Mouse (Mus musculus) stomach, embryonic 16.5 days (tissue): ENCODE data around the gene Ptbp2. TPM values are rescaled to one million over a fixed set of nuclear protein-coding genes. Genes with fewer than 3 reads are reported as not detected.

Experiments
- ATAC-seq: fragments of 200-750 bp; cut with Nextera tagmentation; 2 replicates; pipeline ENCODE4 v1.8.0; 2017; ENCODE audit warnings: moderate number of reproducible peaks, moderate TSS enrichment; ENCODE audit not compliant: insufficient read depth, low FRiP score
- H3K27ac ChIP-seq: fragments of 300-500 bp; sonication (generic); 2 replicates; pipeline ENCODE4 v1.5.1; 2014; ENCODE audit warnings: low read length
- H3K27me3 ChIP-seq: fragments of 300-500 bp; sonication (generic); 2 replicates; pipeline ENCODE4 v1.6.1; 2014; ENCODE audit warnings: low read length, control low read depth, mixed read lengths; ENCODE audit not compliant: control insufficient read depth, insufficient read depth
- H3K36me3 ChIP-seq: fragments of 300-500 bp; sonication (generic); 2 replicates; pipeline ENCODE4 v1.6.1; 2014; ENCODE audit warnings: low read length; ENCODE audit not compliant: control insufficient read depth, insufficient read depth
- H3K4me1 ChIP-seq: fragments of 300-500 bp; sonication (generic); 2 replicates; pipeline ENCODE4 v1.6.1; 2014; ENCODE audit warnings: low read length, control low read depth, mixed read lengths; ENCODE audit not compliant: control insufficient read depth, insufficient read depth
- H3K4me2 ChIP-seq: fragments of 300-500 bp; sonication (generic); 2 replicates; pipeline ENCODE4 v1.6.1; 2014; ENCODE audit warnings: low read depth, low read length, mixed read lengths
- H3K4me3 ChIP-seq: fragments of 300-500 bp; sonication (generic); replicated peaks from 2 replicates; pipeline ENCODE4 v1.5.1; 2014; ENCODE audit warnings: mild to moderate bottlenecking, low read length
- H3K9ac ChIP-seq: fragments of 300-500 bp; sonication (generic); 2 replicates; pipeline ENCODE4 v1.6.1; 2014; ENCODE audit warnings: low read length
- H3K9me3 ChIP-seq: fragments of 300-500 bp; sonication (generic); replicated peaks from 2 replicates; pipeline ENCODE4 v1.6.1; 2016; ENCODE audit warnings: low read length, control low read depth; ENCODE audit not compliant: control insufficient read depth
- WGBS: fragments of 180-500 bp; shearing (Covaris S2); extraction: QIAGEN DNeasy Blood & Tissue Kit; methylation state at CpG from one replicate; pipeline ENCODE4 v1.1.7; 2014; 5-methylcytosine and 5-hydroxymethylcytosine counted together
- microRNA-seq: library from miRNA; unstranded; fragments of <30 nt; microRNA quantifications from one replicate; pipeline ENCODE4, GENCODE M21; 2016
- polyA plus RNA-seq: library from polyadenylated mRNA; unstranded; fragments of >200 nt; fragmentation: Nextera tagmentation; extraction: Ambion mirVana; gene quantifications from 2 replicates; pipeline ENCODE4 v1.2.1, GENCODE M21; 2015

The Ptbp2 gene
- polyA plus RNA-seq, 1 experiment from 2014 or later = 49.3 TPM

GRCm38 (mm10) chr3:119745801-119746200 is 38.5 kb downstream of the Ptbp2 start:
- no peaks in the 10 kb centered on the region for H3K27me3 ChIP-seq
- H3K9me3 ChIP-seq = no peaks in the 10 kb centered on the region
- no peak overlapping the region for H3K4me2 ChIP-seq
- no peaks in the 10 kb centered on the region for H3K4me1 ChIP-seq
- ATAC-seq = no peak
- 41% methylated on average over 1 of the region's 1 CpGs for WGBS
- H3K4me3 ChIP-seq = no peak overlapping the region
- H3K9ac ChIP-seq = no peak overlapping the region
- H3K36me3 ChIP-seq = peaks cover 8% of the 10 kb centered on the region; the same call in 1 of the 2 replicates
- no peak overlapping the region for H3K27ac ChIP-seq

DNA sequence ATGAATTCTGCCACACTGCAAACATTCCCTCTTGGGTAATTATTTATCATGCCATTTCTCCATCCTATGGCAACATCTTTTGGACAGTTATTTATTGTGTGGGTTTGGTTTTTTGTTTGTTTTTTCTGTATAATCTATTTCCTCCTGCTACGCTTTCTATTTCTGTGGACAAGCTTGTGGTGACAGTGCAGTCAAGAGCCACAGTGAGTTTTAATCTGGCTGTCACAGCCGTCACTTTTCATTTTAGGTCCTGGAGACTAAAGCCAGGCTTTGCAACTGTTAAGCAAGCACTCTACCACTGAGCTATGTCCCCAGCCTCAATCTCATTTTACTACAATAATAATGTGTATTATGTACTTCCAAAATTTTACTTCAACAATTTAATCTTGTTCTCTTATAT is 54.4 kb downstream of the Ptbp2 start:
- no peak for ATAC-seq

DNA sequence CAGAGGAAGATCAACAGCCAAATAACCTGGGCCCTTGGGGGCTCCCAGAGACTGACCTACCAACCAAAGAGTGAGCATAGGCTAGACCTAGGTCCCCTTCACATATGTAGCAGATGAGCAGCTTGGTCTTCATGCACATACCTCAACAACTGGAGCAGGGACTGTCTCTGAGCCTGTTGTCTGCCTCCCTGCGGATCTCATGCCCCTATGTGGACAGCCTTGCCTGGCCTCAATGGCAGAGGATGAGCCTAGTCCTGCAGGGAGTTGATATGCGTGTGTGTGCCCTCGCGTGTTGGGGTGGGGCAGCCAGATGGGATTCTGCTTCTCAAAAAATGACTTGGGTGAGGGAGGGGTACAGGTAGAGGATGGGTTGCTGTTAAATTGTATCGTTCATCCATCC is 72.2 kb downstream of the Ptbp2 start:
- Histone ChIP-seq H3K27me3 (no peaks in the 10 kb centered on the region), H3K9ac (no peak overlapping the region), H3K27ac (no peak overlapping the region), H3K4me3 (no peak overlapping the region), H3K9me3 (no peaks in the 10 kb centered on the region), H3K4me2 (no peak overlapping the region), H3K36me3 (no peaks in the 10 kb centered on the region), H3K4me1 (no peaks in the 10 kb centered on the region)
- WGBS = 96% methylated on average over 5 of the region's 5 CpGs
- no peak for ATAC-seq

More for the DNA sequence above, 54.4 kb downstream of the Ptbp2 start:
- no peaks in the 10 kb centered on the region; the same call in 1 of the 2 replicates for H3K36me3 ChIP-seq
- H3K4me2 ChIP-seq = no peak overlapping the region
- H3K9me3 ChIP-seq = no peaks in the 10 kb centered on the region
- no peak overlapping the region for H3K27ac ChIP-seq
- no peak overlapping the region for H3K4me3 ChIP-seq
- H3K27me3 ChIP-seq = no peaks in the 10 kb centered on the region
- WGBS = 77% methylated on average over 2 of the region's 2 CpGs
- H3K9ac ChIP-seq = no peak overlapping the region
- H3K4me1 ChIP-seq = no peaks in the 10 kb centered on the region

- H3K4me2 ChIP-seq = no peak overlapping the region
- no peak overlapping the region for H3K9ac ChIP-seq
- H3K4me3 ChIP-seq = no peak overlapping the region
- no peaks in the 10 kb centered on the region for H3K4me1 ChIP-seq
- H3K36me3 ChIP-seq = no peaks in the 10 kb centered on the region
- no peaks in the 10 kb centered on the region for H3K9me3 ChIP-seq
- no peak overlapping the region for H3K27ac ChIP-seq
- no peaks in the 10 kb centered on the region for H3K27me3 ChIP-seq
- ATAC-seq = no peak
- WGBS = 92% methylated on average over 3 of the region's 3 CpGs
These were observed 72.8 kb downstream of the Ptbp2 start for GRCm38 (mm10) chr3:119711503-119711902.

- no peak for ATAC-seq
- Histone ChIP-seq H3K27me3 (no peaks in the 10 kb centered on the region), H3K4me2 (no peak overlapping the region), H3K9me3 (no peaks in the 10 kb centered on the region), H3K9ac (no peak overlapping the region), H3K4me1 (no peaks in the 10 kb centered on the region), H3K4me3 (no peak overlapping the region), H3K27ac (no peak overlapping the region), H3K36me3 (no peaks in the 10 kb centered on the region)
- WGBS = 23% methylated on average over 3 of the region's 3 CpGs
These were observed 82.8 kb downstream of the Ptbp2 start for GRCm38 (mm10) chr3:119701467-119701866.

DNA sequence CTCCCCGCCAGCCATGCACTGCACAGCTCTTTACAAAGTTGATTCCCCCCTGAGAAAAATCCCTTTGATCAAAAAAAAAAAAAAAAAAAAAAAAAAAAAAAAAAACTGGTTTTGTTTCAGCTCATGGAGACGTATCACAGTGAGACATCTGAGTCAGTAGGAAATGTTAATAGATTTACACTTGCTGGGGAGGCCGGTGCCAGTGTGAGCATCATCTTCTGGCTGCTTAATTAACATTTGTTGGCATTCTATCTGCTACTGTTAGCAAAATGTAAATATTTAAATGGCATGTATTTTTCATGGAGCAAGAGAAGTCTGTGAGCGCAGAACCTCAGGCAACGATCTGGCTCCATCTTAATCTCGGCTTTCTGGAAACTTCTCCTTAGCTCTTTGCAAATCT is 99.5 kb downstream of the Ptbp2 start:
- WGBS = 51% methylated on average over 6 of the region's 6 CpGs
- ATAC-seq = no peak

More for the DNA sequence above, 99.5 kb downstream of the Ptbp2 start:
- Histone ChIP-seq H3K4me2 (no peak overlapping the region), H3K4me1 (no peaks in the 10 kb centered on the region), H3K27me3 (no peaks in the 10 kb centered on the region), H3K27ac (no peak overlapping the region), H3K9me3 (no peaks in the 10 kb centered on the region), H3K36me3 (no peaks in the 10 kb centered on the region), H3K4me3 (no peak overlapping the region), H3K9ac (no peak overlapping the region)

Small RNA genes within 50 kb of the gene (microRNA-seq; reads per million reads assigned to microRNA genes)
- not detected for gene Gm24744
